Mouse (Mus musculus): ENCODE data around the gene Matn1.

Matn1 gene

DNA sequence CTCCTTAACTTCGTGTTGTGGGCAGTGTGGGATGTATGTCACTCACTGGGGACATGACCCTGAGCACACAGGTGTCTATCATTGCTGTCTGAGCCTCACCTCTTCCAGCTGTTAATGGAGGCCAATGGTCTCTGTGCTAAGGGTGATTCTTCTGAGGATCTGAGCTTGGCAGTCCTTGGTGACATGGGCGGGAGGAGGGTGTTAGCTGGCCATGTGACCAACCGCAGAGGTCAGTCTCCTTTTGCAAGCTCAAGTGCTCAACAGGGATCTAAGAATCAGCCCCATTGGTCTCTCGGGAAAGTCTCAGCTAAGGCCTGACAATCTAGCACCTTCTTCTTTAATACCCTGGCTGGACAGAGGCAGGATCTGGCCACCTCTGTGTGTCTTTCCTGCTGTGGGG is 26.6 kb upstream of the Matn1 start:
- DNase-seq (ENCODE audit: low spot score): no peak

DNA sequence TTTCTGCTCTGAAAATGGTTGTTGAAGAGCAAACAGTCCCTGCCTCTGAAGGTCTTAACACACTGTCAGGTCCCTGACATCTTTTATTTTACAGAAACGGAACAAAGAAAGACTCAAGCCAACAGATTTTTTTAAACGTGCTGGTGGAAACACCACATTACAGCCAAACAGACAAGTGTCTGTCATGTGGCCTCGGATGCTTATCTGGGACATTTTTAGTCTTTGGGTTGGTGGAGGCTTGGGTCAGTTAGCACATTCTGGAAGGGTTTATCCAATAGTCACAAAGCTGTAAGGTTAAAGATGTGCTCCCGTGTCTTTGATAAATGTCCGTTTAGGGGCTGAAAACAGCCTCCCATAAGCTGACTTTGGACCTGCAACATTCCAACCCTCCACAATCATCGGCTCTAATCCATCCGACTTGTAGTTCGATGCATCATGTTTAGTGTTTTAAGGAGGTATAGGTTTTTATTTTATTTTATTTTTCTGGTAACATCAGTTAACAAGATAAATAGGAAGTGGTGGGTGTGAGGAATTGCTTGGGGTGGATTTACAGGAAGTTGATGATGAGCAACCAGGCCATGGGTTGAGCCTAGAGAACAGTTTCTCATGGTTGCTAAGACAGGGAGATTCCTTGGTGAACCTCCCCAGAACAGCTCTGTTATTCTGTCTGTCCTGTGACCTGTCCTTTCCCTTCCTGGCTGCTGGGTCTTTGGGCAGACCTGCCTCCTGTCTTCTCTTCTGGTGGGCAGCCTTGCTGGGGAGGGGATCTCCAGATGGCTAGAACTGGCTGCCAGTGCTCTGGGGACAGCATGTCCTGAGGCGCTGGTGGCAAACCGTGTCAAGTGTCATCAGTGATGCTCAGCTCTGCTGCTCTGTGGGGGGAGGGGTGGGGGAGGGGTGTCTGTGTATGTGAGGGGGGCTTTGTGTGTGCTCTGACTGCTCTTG is 25.1 kb upstream of the Matn1 start:
- DNase-seq (ENCODE audit: low spot score): no peak

DNA sequence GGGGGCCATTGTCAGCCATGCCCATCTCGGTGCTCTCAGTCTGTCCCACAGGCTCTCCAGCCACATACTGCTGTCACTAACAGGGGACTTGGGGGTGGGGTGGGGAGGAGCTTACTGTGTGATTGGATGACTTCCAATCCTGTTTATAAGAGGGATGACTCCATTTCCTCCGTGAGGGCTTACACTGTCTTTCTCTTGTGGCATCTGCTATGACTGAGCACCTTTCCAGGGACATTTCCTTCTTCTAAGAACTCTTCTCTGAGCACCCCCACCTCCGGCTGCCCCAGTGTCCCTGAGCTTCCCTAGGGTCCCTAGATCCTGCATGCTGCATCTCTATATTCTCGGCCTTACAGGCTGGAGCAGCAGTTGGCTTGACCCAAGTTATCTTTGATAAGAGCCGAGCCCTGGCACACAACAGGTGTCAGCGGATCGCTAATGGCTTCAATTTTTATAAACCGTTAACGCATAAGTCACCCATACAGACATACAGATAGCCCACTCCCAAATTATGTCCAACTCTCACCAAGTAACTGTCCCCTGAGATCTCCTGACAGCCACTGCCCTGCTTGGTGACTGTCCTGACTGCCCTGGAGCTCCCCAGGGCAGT is 24.3 kb upstream of the Matn1 start:
- no peak for DNase-seq (ENCODE audit: low spot score)

DNA sequence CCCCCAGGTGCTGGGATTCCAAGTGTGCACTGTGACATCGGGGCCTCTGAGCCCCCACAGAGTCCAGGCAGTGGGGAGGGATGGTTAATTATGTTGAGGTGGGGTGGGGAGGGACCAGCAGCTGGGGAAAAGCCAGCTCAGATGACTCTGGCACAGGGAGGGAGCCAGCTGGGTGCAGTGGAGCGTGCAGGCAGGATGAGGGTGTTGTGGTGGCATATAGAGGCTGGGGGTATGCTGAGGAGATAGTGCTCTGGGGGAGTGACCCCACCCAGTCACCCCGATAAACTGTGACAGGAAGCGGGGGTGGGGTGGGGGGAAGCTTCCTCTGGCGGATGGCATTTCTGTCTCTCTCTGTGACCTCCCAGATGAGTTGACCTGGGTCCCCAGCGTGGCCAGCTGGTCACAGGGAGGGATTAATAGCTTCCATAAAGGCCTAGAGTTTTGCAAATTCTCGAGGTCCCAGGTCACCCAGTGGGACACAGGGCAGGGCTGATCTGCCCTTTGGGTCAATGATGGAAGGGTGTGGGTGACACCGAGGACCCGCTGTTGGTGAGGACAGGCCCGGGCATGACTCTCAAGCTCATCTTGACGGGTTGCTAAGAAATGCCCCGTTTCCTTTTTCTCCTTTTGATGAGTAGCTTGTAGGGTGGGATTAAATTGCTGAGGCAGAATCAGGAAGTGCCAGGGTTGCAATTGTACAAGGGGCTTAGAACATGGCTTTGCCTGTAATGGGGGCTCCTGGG is 23.1 kb upstream of the Matn1 start:
- DNase-seq (ENCODE audit: low spot score): peak; percentile 42

DNA sequence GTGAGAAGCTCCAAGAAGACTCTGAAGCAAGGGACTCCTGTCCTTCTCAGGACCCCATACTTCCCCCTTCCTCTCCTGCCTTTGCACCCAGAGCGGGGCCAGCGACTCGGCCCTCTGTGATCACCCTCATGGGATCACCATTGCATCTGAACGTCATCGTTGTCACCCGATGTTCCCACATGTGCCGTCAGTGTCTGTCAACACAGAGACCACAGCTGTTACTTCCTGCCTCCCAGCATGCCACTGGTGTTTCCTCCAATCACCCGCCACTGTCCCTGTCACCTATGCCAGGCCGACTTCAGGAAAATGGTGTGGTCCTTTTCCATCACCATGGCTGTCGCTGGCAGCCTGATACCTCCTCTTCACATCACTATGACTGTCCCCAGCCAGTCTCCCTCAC is 22.2 kb upstream of the Matn1 start:
- DNase-seq (ENCODE audit: low spot score): no peak

DNA sequence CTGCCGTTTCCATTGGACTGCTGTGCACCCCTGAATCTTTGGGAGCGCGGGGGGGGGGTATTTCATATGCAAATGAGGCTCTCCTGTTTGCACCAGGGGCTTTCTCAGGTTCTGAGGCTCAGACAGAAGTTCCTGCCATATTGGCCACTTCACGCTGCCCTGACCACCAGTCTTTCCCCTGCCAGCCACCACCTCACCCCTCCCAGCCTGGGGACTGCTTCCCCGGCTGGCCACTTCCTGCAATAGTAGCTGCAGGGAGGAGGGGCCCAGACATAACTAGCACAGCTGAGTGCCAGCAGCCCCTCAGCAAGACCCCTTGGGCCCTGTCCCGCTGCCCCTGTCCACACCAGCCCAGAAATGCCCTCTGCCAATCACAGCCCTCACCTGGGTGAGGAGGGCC is 17.9 kb upstream of the Matn1 start:
- DNase-seq (ENCODE audit: low spot score): no peak

DNA sequence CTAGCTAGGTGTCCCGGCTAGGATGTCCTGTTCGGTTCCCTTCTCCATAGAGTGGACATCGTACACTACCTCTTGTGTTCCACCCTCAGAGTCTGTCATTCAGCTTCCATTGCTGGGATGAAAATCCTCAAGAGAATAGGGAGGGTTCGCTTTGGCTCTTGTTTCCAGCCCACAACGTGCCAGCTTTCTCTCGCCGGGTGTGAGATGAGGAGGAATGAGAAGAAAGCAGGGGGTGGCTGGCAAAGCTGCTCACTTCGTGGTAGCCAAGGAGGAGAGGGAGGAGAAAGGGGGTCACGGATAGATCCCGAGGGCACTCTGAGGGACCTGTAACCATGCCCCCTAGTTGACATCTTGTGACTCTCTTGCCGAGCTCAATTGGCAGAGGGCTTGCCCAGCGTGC is 16.4 kb upstream of the Matn1 start:
- no peak for DNase-seq (ENCODE audit: low spot score)

DNA sequence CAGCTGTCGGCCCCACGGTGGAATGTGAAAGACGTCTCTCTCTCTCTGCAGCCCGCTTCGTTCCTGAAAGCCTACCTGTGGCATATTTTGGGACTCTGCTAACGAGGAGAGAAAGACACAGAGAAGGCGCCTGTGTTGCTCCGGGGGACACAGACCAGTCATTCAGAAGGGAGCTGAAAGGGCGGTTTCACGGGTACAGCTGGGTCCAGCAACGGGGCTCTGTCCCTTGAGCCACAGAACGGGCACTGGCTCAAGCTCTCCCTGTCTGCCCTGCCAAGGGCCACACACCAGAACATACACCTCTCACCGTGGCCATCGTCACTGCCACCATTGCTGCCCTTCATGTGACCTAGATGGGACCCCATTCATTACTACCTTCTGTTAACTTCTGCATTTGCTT is 1.5 kb upstream of the Matn1 start:
- DNase-seq (ENCODE audit: low spot score): no peak

DNA sequence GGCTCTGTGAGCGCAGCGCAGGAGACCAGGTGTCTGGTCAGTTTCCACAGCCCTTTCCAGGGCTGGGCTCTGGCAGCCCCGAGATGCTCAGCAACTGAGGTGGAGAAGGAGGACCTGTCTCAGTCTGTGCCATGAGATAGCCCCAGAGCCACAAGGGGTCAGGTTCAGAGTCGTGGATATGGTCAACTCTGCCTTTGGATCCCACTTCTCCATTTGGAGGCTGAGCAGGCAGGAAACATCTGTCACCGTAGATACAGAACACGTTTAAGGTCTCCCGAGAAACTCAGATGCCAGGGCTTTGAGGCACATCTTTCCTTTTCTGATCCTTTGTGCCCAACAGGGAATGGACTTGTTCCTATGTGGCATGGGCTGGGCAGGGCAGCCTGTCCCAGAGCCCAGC is 594 bp downstream of the Matn1 start:
- no peak for DNase-seq (ENCODE audit: low spot score)

DNA sequence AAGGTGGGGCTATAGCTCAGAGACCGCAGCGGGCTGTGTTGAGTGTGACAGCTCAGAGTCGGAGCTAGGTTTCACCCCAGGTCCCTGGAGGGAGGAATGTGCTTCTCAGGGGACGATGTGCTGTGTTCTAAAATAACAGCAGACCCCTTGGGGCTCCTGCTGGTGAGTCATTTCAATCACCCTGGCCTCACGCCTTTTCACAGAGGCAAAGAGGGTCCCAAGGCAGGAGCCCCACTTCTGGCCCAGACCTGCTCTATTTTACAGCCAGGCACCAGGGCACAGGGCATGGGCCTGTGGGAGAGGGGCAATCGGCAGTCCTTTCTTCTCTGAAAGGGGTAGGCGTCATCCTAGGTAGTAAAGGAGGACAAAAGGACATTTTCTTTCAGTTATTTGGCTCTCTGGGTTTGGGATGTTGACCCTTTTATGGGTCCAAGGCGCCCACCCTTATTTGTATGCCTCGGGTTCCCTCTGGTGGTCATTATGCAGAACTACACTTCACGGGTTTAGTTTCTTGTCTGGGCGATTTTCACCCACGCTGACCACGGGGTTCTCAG is 3.0 kb downstream of the Matn1 start:
- no peak for DNase-seq (ENCODE audit: low spot score)

DNA sequence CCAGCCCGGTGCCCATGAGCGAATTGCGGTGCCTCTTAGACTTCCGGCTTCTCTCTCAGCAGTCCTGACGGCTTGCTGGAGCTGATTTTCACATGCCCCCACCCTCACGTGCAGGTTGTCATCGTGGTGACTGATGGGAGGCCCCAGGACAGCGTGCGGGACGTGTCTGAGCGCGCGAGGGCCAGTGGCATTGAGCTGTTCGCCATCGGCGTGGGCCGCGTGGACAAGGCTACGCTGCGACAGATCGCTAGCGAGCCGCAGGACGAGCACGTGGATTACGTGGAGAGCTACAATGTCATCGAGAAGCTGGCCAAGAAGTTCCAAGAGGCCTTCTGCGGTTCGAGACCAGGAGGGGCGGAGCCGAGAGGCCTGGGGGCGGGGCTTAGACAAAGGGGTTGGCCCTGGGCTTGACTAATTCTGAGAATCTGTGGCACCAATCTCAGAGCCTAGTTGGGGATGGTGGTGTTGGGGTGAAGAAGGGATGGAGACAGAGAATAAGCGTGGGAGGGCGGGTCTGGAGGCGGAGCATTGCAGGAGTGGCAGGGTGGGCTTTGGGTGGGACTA is 5.7 kb downstream of the Matn1 start:
- no peak for DNase-seq (ENCODE audit: low spot score)

DNA sequence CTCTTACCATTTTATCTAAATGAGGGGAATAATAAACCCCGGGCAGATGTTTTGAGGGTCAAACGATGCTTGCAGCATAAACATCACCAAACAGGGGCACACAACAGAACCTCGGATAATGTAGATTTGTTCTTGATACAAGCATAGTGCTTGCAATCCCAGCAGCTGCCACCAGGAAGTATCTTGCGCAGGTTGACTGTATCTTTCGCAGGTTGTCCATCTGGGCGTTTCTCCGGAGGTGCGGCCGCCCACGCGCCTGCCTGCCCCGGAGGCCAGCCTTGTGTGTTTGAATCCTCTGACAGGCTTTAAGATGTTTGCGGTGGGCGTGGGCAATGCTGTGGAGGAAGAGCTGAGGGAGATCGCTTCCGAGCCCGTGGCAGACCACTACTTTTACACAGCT is 8.3 kb downstream of the Matn1 start:
- DNase-seq (ENCODE audit: low spot score): no peak

DNA sequence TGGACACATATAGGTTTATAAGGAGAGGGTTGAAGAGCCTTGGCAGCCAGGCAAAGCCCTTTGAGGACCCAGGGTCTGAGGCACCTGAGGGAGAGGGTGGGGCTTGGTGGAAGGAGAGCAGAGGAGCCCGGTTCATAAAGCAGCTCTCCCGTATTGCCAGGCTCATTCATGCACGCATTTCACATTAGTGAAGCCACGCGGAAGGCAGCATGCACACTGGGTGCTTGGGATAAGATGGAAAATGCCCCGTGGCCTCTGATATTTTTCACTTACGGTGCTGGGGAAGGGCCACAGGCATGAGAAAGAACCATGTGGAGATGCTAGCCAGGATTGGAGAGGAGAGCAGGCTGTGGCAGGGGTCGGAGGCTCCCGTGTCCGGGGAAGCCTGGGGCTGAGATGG is 13.0 kb downstream of the Matn1 start:
- DNase-seq (ENCODE audit: low spot score): no peak

DNA sequence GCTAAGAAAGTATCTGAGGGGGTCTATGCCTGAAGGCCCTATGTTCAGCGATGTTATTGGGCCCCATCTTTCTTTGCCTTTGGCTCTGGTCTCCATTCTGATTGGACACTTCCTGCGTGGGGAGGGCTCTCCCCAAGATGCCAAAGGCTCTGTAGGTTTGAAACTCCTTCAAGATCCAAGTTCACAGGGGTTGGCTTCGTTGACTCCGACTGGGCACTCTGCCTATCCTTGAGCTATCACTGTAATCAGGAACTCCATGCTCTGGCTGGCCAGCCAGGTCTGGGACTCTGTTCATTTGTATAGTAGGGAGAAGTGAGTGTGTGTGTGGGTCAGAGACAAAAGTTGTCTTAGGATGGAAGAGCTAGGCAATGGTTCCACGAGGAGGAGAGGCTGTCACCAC is 14.6 kb downstream of the Matn1 start:
- DNase-seq (ENCODE audit: low spot score): no peak

DNA sequence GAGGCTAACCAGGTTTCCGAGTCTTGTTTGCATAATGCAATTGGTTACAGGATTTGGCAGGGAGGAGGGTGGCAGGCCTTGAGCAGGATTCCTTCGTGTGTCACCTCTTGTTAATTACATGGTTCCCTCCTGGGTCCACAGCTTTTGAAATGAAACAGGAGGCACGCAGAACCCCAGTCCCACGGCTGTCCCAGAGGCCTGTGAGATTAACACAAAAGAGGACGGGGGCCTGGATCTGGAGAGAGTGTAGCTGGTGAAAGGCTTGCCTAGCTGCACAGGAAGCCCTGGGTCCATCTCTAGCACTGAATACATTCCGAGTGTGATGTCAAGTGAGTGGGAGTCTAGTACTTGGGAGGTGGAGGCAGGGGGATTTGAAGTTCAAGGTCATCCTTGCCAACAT is 15.5 kb downstream of the Matn1 start:
- no peak for DNase-seq (ENCODE audit: low spot score)

DNA sequence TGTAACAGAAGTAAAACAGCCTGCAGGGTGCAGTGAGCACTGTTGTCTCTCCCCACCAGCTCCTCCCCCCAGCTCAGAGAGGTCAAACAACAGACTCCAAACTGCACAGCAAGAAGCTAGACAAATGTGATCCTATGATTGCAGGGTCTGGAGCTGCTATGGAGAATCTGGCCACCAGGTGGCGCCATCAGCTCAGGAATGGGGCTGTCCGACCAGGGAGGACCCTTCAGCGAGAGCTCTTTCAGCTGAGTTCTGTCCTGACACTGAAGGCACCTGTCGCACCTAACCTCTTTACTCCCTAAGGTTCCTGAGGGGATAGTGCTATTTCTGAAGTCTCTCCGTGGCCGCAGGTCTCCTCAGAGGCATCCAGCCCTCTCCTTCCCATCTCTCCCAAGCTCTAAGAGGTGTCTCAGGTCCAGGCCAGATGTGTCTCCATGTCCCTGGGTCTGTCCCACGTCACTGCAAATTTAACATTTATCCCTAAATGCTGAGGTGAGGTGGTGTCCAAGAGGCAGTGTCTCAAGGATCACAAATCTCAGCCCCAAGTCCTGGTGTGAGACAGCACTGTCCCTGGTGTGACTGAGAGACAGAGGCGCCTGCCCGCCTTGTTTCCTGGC is 16.0 kb downstream of the Matn1 start:
- DNase-seq (ENCODE audit: low spot score): peak; percentile 61

DNA sequence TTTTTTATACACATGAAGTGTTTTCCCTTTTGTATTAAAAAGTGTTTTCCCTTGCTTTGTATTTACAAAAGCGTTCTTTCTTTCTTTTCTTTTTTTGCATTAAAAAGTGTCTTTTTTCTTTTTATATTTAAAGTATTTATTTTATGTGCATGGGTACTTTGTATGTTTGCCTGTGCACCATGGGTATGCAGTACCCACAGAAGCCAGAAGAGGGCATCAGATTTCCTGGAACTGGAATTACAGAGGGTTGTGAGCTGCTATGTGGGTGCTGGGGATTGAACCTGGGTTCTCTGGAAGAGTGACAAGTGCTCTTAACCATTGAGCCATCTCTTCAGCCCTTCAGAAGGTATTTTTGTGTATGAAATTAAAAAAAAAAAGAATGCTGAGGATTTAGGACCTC is 27.1 kb downstream of the Matn1 start:
- DNase-seq (ENCODE audit: low spot score): no peak

DNA sequence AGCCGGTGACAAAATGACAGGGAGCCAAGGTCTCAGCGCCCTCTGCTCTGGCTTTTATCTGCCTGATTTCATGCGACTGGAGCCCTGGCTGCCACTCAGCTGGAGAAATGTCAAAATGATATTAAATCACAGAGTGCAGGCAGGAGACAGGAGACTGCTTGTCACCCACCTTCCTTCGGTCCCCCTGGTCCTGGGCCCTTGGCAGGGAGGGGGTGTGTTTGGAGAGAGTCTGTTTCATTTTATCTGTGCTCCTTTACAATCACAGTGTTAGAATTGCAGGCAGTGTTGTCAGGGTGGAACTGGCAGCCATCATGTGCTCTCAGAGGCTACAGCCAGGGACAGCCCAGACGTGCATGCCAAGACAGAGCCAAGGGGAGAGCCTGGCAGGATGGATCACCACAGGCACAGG is 28.2 kb downstream of the Matn1 start:
- no peak for DNase-seq (ENCODE audit: low spot score)

DNA sequence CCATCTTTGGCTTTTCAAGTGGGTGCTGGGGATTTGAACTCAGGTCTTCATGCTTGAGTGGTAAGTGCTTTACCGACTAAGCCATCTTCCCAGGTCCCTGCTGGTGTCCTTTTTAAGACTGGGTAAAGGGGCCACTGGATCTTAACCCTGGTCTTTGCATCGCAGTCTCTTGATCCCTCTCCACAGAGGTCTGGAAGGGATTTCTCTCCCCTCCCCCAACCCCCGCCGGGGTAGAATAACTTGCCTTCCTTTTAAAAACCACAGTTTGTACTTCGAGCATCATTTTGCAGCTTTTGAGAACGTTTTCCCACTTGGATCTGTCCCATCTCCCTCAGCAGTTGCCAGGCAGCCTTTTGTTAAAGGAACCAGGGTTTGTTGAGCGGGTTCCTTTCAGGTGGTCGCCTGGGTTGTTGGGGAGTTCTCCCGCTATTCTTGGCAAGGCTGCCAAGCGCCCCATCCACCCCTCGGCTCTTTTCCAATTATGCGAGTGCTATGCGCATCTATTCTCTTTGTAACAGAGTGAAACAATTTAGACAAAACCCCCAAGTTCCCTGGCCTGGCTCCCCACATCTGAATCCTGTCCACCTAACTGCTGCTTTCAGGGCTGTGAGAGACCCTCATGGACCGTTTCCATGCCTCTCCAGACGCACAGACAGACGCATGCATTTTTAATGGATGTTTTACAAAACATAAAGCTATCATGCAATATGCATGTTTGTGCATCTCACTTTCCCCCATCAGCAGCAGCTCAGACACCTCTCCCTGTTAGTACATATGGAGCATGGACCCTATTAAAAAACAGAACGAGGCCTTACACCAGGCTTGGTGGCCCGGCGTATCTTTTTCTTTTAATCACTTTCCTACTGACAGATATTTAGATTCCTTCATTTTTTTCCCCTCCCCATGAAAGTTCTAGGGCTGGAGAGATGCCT is 29.4 kb downstream of the Matn1 start:
- no peak for DNase-seq (ENCODE audit: low spot score)

DNA sequence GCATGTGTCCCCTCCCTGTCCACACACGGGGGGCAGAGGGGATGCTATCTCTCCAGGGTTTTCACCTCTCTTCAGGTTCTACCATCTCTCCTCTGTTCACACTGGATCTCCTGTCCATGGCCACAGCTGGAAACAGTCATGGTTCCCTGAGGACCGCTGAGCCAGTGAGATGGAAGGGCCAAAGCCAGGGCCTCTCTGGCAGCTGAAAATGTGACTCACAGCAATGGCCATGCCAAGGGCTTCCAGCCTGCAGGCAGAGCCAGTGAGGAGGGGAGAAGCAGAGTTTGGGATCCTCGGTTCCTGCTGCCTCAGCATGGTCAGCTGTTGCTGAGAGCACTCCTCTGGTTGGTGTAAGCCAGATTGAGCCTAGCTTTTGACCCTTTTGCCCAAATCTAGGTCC is 34.8 kb downstream of the Matn1 start:
- DNase-seq (ENCODE audit: low spot score): no peak

All from spleen, adult 12 weeks (tissue).